Comparison of ENCODE assay signal across 9 mouse cellular contexts in genomic region chr6:139248920-139249547, GRCm38 (mm10).
DNase-seq lines count a peak whose midpoint lies in the region; ATAC-seq and TF ChIP-seq lines count a peak whose summit lies in the region.
"Had no signal": no experiment of that assay in that cellular context is flagged by ENCODE, and none has a peak within 500 bp of the region (broad histone marks: within the 10 kb centered on the region; RNA-seq: fewer than 3 reads in every experiment).

No protein-coding gene starts in this region.

- H3K4me3 ChIP-seq in heart, embryonic 11.5 days (ENCODE audit: low read depth, low read length), result no peak overlapping the region
- H3K4me3 ChIP-seq in liver, embryonic 14.5 days (ENCODE audit: insufficient read depth in 1 of 2, low read depth in 2 of 2, low read length in 2 of 2), result no peak overlapping the region
- H3K4me3 ChIP-seq: limb, embryonic 15.5 days had no signal

- WGBS in heart, embryonic 11.5 days (ENCODE audit: insufficient replicate concordance), result 33% methylated on average over 11 of the region's 11 CpGs
- 30% methylated on average over 11 of the region's 11 CpGs for WGBS in liver, embryonic 14.5 days (ENCODE audit: insufficient replicate concordance)

- no peak for TF ChIP-seq EP300 in liver, embryonic 14.5 days (IDR thresholded peaks at IDR 0.05; ENCODE audit: low read depth)

- no peaks in the 10 kb centered on the region for H3K27me3 ChIP-seq in heart, embryonic 11.5 days (ENCODE audit: control insufficient read depth, insufficient read depth, low read length)
- H3K27me3 ChIP-seq in liver, embryonic 14.5 days (ENCODE audit: control insufficient read depth, insufficient read depth, low read length), result no peaks in the 10 kb centered on the region
- H3K27me3 ChIP-seq: limb, embryonic 15.5 days had no signal

- ATAC-seq in common myeloid progenitor, adult 5-6 weeks (replicated peaks; ENCODE audit: low read depth, poor library complexity, severe bottlenecking), result peak; percentile 93
- ATAC-seq in heart, embryonic 11.5 days (replicated peaks; ENCODE audit: insufficient number of reproducible peaks, low FRiP score, low TSS enrichment), result no peak
- ATAC-seq in liver, embryonic 14.5 days (ENCODE audit: insufficient read depth), result no peak

- H3K9me3 ChIP-seq in heart, embryonic 11.5 days (replicated peaks; ENCODE audit: control insufficient read depth, low read length), result no peaks in the 10 kb centered on the region
- H3K9me3 ChIP-seq in liver, embryonic 14.5 days (ENCODE audit: control insufficient read depth, low read length), result no peaks in the 10 kb centered on the region
- H3K9me3 ChIP-seq: limb, embryonic 15.5 days had no signal

- no peak overlapping the region for H3K27ac ChIP-seq in heart, embryonic 11.5 days (ENCODE audit: low read depth, low read length)
- H3K27ac ChIP-seq in liver, embryonic 14.5 days, result no peak overlapping the region
- H3K27ac ChIP-seq: limb, embryonic 15.5 days had no signal

- DNase-seq in 416B (ENCODE audit: low read depth), result peak; percentile 63
- DNase-seq in WW6 (ENCODE audit: low read depth, low spot score), result peak; percentile 61
- DNase-seq in kidney, postnatal 10 days, result peak; percentile 73
- no peak for DNase-seq in liver, embryonic 14.5 days (ENCODE audit: low read depth in 3 of 3, low spot score in 3 of 3)
- DNase-seq in ovary, postnatal 10 days (ENCODE audit: low spot score), result peak; percentile 21
- DNase-seq in natural killer cell, adult 2 months (ENCODE audit: low spot score in 2 of 2), result no peak

- H3K4me1 ChIP-seq in heart, embryonic 11.5 days (ENCODE audit: control insufficient read depth, insufficient read depth, low read length), result no peaks in the 10 kb centered on the region
- no peaks in the 10 kb centered on the region for H3K4me1 ChIP-seq in liver, embryonic 14.5 days (replicated peaks; ENCODE audit: control insufficient read depth in 2 of 2, insufficient read depth in 2 of 2, low read length in 1 of 2)
- H3K4me1 ChIP-seq: limb, embryonic 15.5 days had no signal

- peak; percentile 71 for TF ChIP-seq CTCF in liver, embryonic 14.5 days (IDR thresholded peaks at IDR 0.05; ENCODE audit: low read depth)

- 0 out of 2 replicates have a peak overlapping the region, but pooled peaks have one; percentile 10 for H3K4me2 ChIP-seq in heart, embryonic 11.5 days
- no peak overlapping the region for H3K4me2 ChIP-seq in liver, embryonic 14.5 days (ENCODE audit: low read depth)
- H3K4me2 ChIP-seq: limb, embryonic 15.5 days had no signal

- H3K36me3 ChIP-seq in heart, embryonic 11.5 days (ENCODE audit: control insufficient read depth, insufficient read depth, low read length), result no peaks in the 10 kb centered on the region
- no peaks in the 10 kb centered on the region for H3K36me3 ChIP-seq in liver, embryonic 14.5 days (replicated peaks; ENCODE audit: control insufficient read depth, insufficient read depth, low read depth)
- H3K36me3 ChIP-seq: limb, embryonic 15.5 days had no signal

- no peak overlapping the region for H3K9ac ChIP-seq in heart, embryonic 11.5 days (ENCODE audit: low read depth, low read length)
- no peak overlapping the region for H3K9ac ChIP-seq in liver, embryonic 14.5 days (replicated peaks)
- H3K9ac ChIP-seq: limb, embryonic 15.5 days had no signal

Comparison
In these comparisons a context has a peak if more than half of its experiments do, and no peak if none do; other contexts are left out.
1. DNase-seq: peak in 416B (single experiment), WW6 (single experiment), kidney, postnatal 10 days (single experiment) and ovary, postnatal 10 days (single experiment); none in liver, embryonic 14.5 days (0 of 3) and natural killer cell, adult 2 months (0 of 2).